Mouse (Mus musculus) myocyte (in vitro differentiated cells): ENCODE data around the gene Eif2ak4. TPM values are rescaled to one million over a fixed set of nuclear protein-coding genes. Genes with fewer than 3 reads are reported as not detected.

Experiments
- H3K27me3 ChIP-seq: one replicate; pipeline ENCODE4 v1.6.1; 2011; ENCODE audit not compliant: control insufficient read depth, insufficient read depth, insufficient read length
- H3K36me3 ChIP-seq: one replicate; pipeline ENCODE4 v1.6.1; 2011; ENCODE audit not compliant: control insufficient read depth, insufficient read depth
- H3K4me2 ChIP-seq: one replicate; pipeline ENCODE4 v1.6.1; 2011; ENCODE audit warnings: low read depth, control low read depth
- H3K4me3 ChIP-seq: one replicate; pipeline ENCODE4 v1.5.1; 2011; ENCODE audit warnings: mild to moderate bottlenecking, control low read depth, moderate library complexity
- H3K79me2 ChIP-seq: one replicate; pipeline ENCODE4 v1.6.1; 2011; ENCODE audit not compliant: control insufficient read depth, insufficient read depth
- H3ac ChIP-seq: one replicate; pipeline ENCODE4 v1.6.1; 2011; ENCODE audit not compliant: control insufficient read depth, insufficient read length
- CEBPB ChIP-seq: IDR thresholded peaks from 2 replicates; pipeline ENCODE4 v1.6.1; 2011; ENCODE audit warnings: mild to moderate bottlenecking, moderate library complexity; ENCODE audit not compliant: poor library complexity, insufficient read depth, severe bottlenecking
- E2F4 ChIP-seq: IDR thresholded peaks from one replicate; pipeline ENCODE4 v1.6.1; 2011; ENCODE audit warnings: mild to moderate bottlenecking, control low read depth, moderate library complexity; ENCODE audit not compliant: insufficient read depth
- MAX ChIP-seq: IDR thresholded peaks from one replicate; pipeline ENCODE4 v1.6.1; 2011; ENCODE audit warnings: low read depth, mild to moderate bottlenecking, control low read depth
- MYOD1 ChIP-seq, 3 experiments: IDR thresholded peaks; one replicate each; pipeline ENCODE4 v1.6.1; 2011; ENCODE audit warnings: control low read depth in 2 of 3, low read depth in 2 of 3, mild to moderate bottlenecking in 2 of 3, moderate library complexity in 1 of 3; ENCODE audit not compliant: insufficient read length in 2 of 3, control insufficient read depth in 1 of 3
- MYOG ChIP-seq, 3 experiments: IDR thresholded peaks; one replicate each; pipeline ENCODE4 v1.6.1; 2011; ENCODE audit warnings: control low read depth in 2 of 3, low read depth in 2 of 3, mild to moderate bottlenecking in 2 of 3; ENCODE audit not compliant: insufficient read length in 2 of 3, control insufficient read depth in 1 of 3, insufficient read depth in 1 of 3
- POLR2A ChIP-seq: IDR thresholded peaks from one replicate; pipeline ENCODE4 v1.6.1; 2011; ENCODE audit warnings: low read depth, mild to moderate bottlenecking, control low read depth, moderate library complexity; ENCODE audit not compliant: insufficient read length
- POLR2AphosphoS2 ChIP-seq: IDR thresholded peaks from one replicate; pipeline ENCODE4 v1.6.1; 2011; ENCODE audit warnings: low read depth, control low read depth; ENCODE audit not compliant: insufficient read length
- REST ChIP-seq: IDR thresholded peaks from one replicate; pipeline ENCODE4 v1.6.1; 2011; ENCODE audit warnings: mild to moderate bottlenecking, control low read depth, moderate library complexity; ENCODE audit not compliant: insufficient read depth, insufficient read length
- SRF ChIP-seq: IDR thresholded peaks from one replicate; pipeline ENCODE4 v1.6.1; 2011; ENCODE audit warnings: low read depth; ENCODE audit not compliant: control insufficient read depth, insufficient read length
- TCF12 ChIP-seq: IDR thresholded peaks from one replicate; pipeline ENCODE4 v1.6.1; 2011; ENCODE audit warnings: mild to moderate bottlenecking, control low read depth; ENCODE audit not compliant: poor library complexity, insufficient read depth, severe bottlenecking
- TCF3 ChIP-seq: IDR thresholded peaks from one replicate; pipeline ENCODE4 v1.6.1; 2011; ENCODE audit warnings: low read depth, control low read depth; ENCODE audit not compliant: insufficient read length
- USF1 ChIP-seq: IDR thresholded peaks from one replicate; pipeline ENCODE4 v1.6.1; 2011; ENCODE audit warnings: low read depth, mild to moderate bottlenecking, control low read depth, moderate library complexity
- polyA plus RNA-seq: library from polyadenylated mRNA; unstranded; fragments of >200 nt; fragmentation: generic; extraction: Trizol; gene quantifications from one replicate; pipeline ENCODE4 v1.2.1, GENCODE M21; 2012; ENCODE audit warnings: missing spikeins

The Eif2ak4 gene
- polyA plus RNA-seq, 1 experiment = 4.7 TPM

- Histone ChIP-seq H3ac (no peak overlapping the region), H3K79me2 (no peaks in the 10 kb centered on the region), H3K27me3 (no peaks in the 10 kb centered on the region), H3K36me3 (no peaks in the 10 kb centered on the region), H3K4me3 (no peak overlapping the region), H3K4me2 (no peak overlapping the region)
- TF ChIP-seq MYOG (IDR thresholded peaks at IDR 0.05; ENCODE audit: control insufficient read depth in 1 of 3, insufficient read depth in 1 of 3, insufficient read length in 2 of 3, low read depth in 2 of 3) = no peak
- no peak for TF ChIP-seq E2F4
- no peak for TF ChIP-seq POLR2A
- no peak for TF ChIP-seq MYOD1 (IDR thresholded peaks at IDR 0.05; ENCODE audit: control insufficient read depth in 1 of 3, insufficient read length in 2 of 3, low read depth in 2 of 3)
- no peak for TF ChIP-seq SRF
- no peak for TF ChIP-seq REST
Measured at GRCm38 (mm10) chr2:118451056-118451455, 62.6 kb downstream of the Eif2ak4 start.

DNA sequence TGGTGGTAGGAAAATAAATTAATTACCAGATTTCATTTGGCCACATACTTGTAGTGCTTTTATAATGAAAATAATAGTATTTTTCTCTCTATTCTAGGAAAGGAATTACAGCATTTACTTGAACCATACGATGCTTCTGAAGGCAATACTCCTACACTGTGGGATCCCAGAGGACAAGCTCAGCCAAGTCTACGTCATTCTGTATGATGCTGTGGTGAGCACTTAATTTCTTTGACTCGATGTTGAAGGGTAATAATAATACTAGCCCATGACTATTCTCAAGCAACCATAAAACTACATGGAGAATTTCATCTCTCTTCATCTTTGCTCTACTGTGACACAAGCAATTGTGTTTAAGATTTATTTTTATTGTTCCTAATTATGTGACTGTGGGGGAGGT, 68.6 kb downstream of the Eif2ak4 start:
- Histone ChIP-seq H3K27me3 (no peaks in the 10 kb centered on the region), H3K36me3 (no peaks in the 10 kb centered on the region), H3K4me2 (no peak overlapping the region), H3ac (no peak overlapping the region), H3K4me3 (no peak overlapping the region), H3K79me2 (no peaks in the 10 kb centered on the region)
- TF ChIP-seq MAX (no peak), CEBPB (no peak), TCF3 (no peak), POLR2A (no peak), USF1 (no peak), TCF12 (no peak), SRF (no peak), E2F4 (no peak), POLR2AphosphoS2 (no peak), REST (no peak), MYOG (IDR thresholded peaks at IDR 0.05; ENCODE audit: control insufficient read depth in 1 of 3, insufficient read depth in 1 of 3, insufficient read length in 2 of 3, low read depth in 2 of 3) (no peak), MYOD1 (IDR thresholded peaks at IDR 0.05; ENCODE audit: control insufficient read depth in 1 of 3, insufficient read length in 2 of 3, low read depth in 2 of 3) (no peak)

GRCm38 (mm10) chr2:118457463-118458261, 69.2 kb downstream of the Eif2ak4 start:
- TF ChIP-seq TCF3 = no peak
- no peak for TF ChIP-seq USF1
- H3K4me3 ChIP-seq = no peak overlapping the region
- H3ac ChIP-seq = no peak overlapping the region
- H3K36me3 ChIP-seq = no peaks in the 10 kb centered on the region
- H3K79me2 ChIP-seq = no peaks in the 10 kb centered on the region
- no peak overlapping the region for H3K4me2 ChIP-seq
- H3K27me3 ChIP-seq = no peaks in the 10 kb centered on the region

GRCm38 (mm10) chr2:118461480-118462165, 73.2 kb downstream of the Eif2ak4 start:
- no peak for TF ChIP-seq USF1
- TF ChIP-seq E2F4 = no peak
- no peak for TF ChIP-seq TCF12
- no peak for TF ChIP-seq REST
- TF ChIP-seq POLR2AphosphoS2 = no peak
- no peak for TF ChIP-seq MYOD1 (IDR thresholded peaks at IDR 0.05; ENCODE audit: control insufficient read depth in 1 of 3, insufficient read length in 2 of 3, low read depth in 2 of 3)
- TF ChIP-seq MAX = no peak
- no peak for TF ChIP-seq CEBPB
- no peak for TF ChIP-seq MYOG (IDR thresholded peaks at IDR 0.05; ENCODE audit: control insufficient read depth in 1 of 3, insufficient read depth in 1 of 3, insufficient read length in 2 of 3, low read depth in 2 of 3)
- no peak for TF ChIP-seq SRF
- no peak for TF ChIP-seq POLR2A
- TF ChIP-seq TCF3 = no peak
- Histone ChIP-seq H3K4me2 (no peak overlapping the region), H3K4me3 (no peak overlapping the region), H3K36me3 (no peaks in the 10 kb centered on the region), H3K27me3 (no peaks in the 10 kb centered on the region), H3ac (no peak overlapping the region), H3K79me2 (no peaks in the 10 kb centered on the region)

GRCm38 (mm10) chr2:118463480-118463879, 75.1 kb downstream of the Eif2ak4 start:
- TF ChIP-seq TCF12 (no peak), MYOG (IDR thresholded peaks at IDR 0.05; ENCODE audit: control insufficient read depth in 1 of 3, insufficient read depth in 1 of 3, insufficient read length in 2 of 3, low read depth in 2 of 3) (no peak), REST (no peak), MYOD1 (IDR thresholded peaks at IDR 0.05; ENCODE audit: control insufficient read depth in 1 of 3, insufficient read length in 2 of 3, low read depth in 2 of 3) (no peak), POLR2AphosphoS2 (no peak)
- H3K36me3 ChIP-seq = peaks cover 5% of the 10 kb centered on the region
- no peak overlapping the region for H3ac ChIP-seq
- no peak overlapping the region for H3K4me3 ChIP-seq
- H3K27me3 ChIP-seq = no peaks in the 10 kb centered on the region
- H3K4me2 ChIP-seq = no peak overlapping the region
- no peaks in the 10 kb centered on the region for H3K79me2 ChIP-seq
